Mouse (Mus musculus) ES-E14 (cell line): ENCODE measurements at regions not wholly inside any gene's neighbourhood (a gene's known extent, or its start where the extent isn't known, plus 50 kb on each side); places are given as distances from the start of the nearest gene placed in this dataset.

Experiments
- DNase-seq: peaks from one replicate; pipeline ENCODE4 v3.0.0-alpha.2; 2013; ENCODE audit warnings: low read depth, low spot score
- H3K27ac ChIP-seq: 2 replicates; pipeline ENCODE4 v1.5.1; 2012; ENCODE audit warnings: low read depth, mild to moderate bottlenecking, low read length, moderate library complexity, mixed read lengths; ENCODE audit not compliant: poor library complexity, insufficient read depth, severe bottlenecking
- H3K36me3 ChIP-seq: 2 replicates; pipeline ENCODE4 v1.6.1; 2012; ENCODE audit warnings: mild to moderate bottlenecking, low read length, moderate library complexity, mixed read lengths; ENCODE audit not compliant: control insufficient read depth, poor library complexity, insufficient read depth, severe bottlenecking
- H3K4me1 ChIP-seq, 2 experiments: fragments of 150-350 bp in 1 of 2; sonication (generic) in 1 of 2; 2 replicates each; pipeline ENCODE4 v1.6.1; 2012; ENCODE audit warnings: low read length in 2 of 2, mild to moderate bottlenecking in 1 of 2, mixed read lengths in 1 of 2; ENCODE audit not compliant: control insufficient read depth in 2 of 2, insufficient read depth in 2 of 2, poor library complexity in 1 of 2
- H3K4me3 ChIP-seq, 2 experiments: fragments of 150-350 bp in 1 of 2; sonication (generic) in 1 of 2; 2 replicates each; pipeline ENCODE4 v1.5.1; 2012; ENCODE audit warnings: low read length in 2 of 2, low read depth in 1 of 2, mild to moderate bottlenecking in 1 of 2, mixed read lengths in 1 of 2; ENCODE audit not compliant: insufficient read depth in 1 of 2, poor library complexity in 1 of 2, severe bottlenecking in 1 of 2
- H3K9ac ChIP-seq: 2 replicates; pipeline ENCODE4 v1.6.1; 2012; ENCODE audit warnings: low read depth, mild to moderate bottlenecking, low read length, mixed read lengths; ENCODE audit not compliant: poor library complexity, insufficient read depth, severe bottlenecking
- H3K9me3 ChIP-seq: fragments of 150-350 bp; sonication (generic); 2 replicates; pipeline ENCODE4 v1.6.1; 2012; ENCODE audit warnings: low read depth, mild to moderate bottlenecking, low read length; ENCODE audit not compliant: control insufficient read depth, insufficient read depth
- CHD2 ChIP-seq: IDR thresholded peaks from 2 replicates; pipeline ENCODE4 v1.6.1; 2014; ENCODE audit warnings: mild to moderate bottlenecking, low read depth, low read length, inconsistent platforms
- HCFC1 ChIP-seq: IDR thresholded peaks from 2 replicates; pipeline ENCODE4 v1.6.1; 2012; ENCODE audit warnings: low read length, inconsistent platforms, borderline replicate concordance; ENCODE audit not compliant: insufficient read depth
- MAFK ChIP-seq: IDR thresholded peaks from 2 replicates; pipeline ENCODE4 v1.6.1; 2014; ENCODE audit warnings: mild to moderate bottlenecking, low read depth, low read length, inconsistent platforms; ENCODE audit not compliant: insufficient read depth
- ZC3H11A ChIP-seq: IDR thresholded peaks from 2 replicates; pipeline ENCODE4 v1.6.1; 2012; ENCODE audit warnings: low read depth, mild to moderate bottlenecking, inconsistent platforms, low read length, borderline replicate concordance
- ZNF384 ChIP-seq: IDR thresholded peaks from 2 replicates; pipeline ENCODE4 v1.6.1; 2012; ENCODE audit warnings: low read depth, low read length, inconsistent platforms
- in situ Hi-C, 2 experiments: fragments of 600-800 bp; cut with MboI; formaldehyde crosslinking; loops; one replicate each; pipeline ENCODE4 v1.15.1; 2025; ENCODE audit warnings: low sequenced_read_pairs in 2 of 2, inconsistent platforms in 1 of 2; ENCODE audit not compliant: unreplicated experiment in 2 of 2

DNA sequence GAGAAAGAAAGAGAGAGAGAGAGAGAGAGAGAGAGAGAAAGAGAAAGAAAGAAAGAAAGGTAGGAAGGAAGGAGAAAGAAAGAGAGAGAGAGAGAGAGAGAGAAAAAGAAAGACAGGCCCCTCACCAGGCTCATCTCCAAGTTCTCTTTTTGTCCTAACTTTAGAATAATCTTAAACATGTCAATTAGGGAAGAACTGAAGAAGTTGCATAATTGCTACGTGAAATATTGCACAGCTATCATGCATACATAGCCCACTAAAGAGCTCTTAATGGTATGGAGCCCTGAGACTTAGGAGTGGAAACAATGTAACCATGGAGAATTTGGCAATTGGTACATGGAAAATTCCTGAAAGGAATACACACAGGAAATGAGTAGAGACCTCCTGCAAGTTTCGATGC lies 111.9 kb upstream of the Efna5 start:
- Histone ChIP-seq H3K9me3 (no peaks in the 10 kb centered on the region), H3K4me1 (no peaks in the 10 kb centered on the region), H3K36me3 (no peaks in the 10 kb centered on the region), H3K27ac (no peak overlapping the region), H3K9ac (no peak overlapping the region), H3K4me3 (no peak overlapping the region)
- no peak for TF ChIP-seq CHD2
- no peak for TF ChIP-seq ZC3H11A
- TF ChIP-seq HCFC1: no peak
- in situ Hi-C loops: no loop called here
- DNase-seq: no peak

GRCm38 (mm10) chr17:62986304-62986703 lies 105.2 kb upstream of the Efna5 start:
- no peak for DNase-seq
- Histone ChIP-seq H3K4me3 (no peak overlapping the region), H3K36me3 (no peaks in the 10 kb centered on the region), H3K9ac (no peak overlapping the region), H3K27ac (no peak overlapping the region), H3K9me3 (no peaks in the 10 kb centered on the region), H3K4me1 (no peaks in the 10 kb centered on the region)
- in situ Hi-C loops: no loop called here
- no peak for TF ChIP-seq HCFC1
- TF ChIP-seq ZNF384: no peak
- no peak for TF ChIP-seq ZC3H11A
- no peak for TF ChIP-seq CHD2
- no peak for TF ChIP-seq MAFK

DNA sequence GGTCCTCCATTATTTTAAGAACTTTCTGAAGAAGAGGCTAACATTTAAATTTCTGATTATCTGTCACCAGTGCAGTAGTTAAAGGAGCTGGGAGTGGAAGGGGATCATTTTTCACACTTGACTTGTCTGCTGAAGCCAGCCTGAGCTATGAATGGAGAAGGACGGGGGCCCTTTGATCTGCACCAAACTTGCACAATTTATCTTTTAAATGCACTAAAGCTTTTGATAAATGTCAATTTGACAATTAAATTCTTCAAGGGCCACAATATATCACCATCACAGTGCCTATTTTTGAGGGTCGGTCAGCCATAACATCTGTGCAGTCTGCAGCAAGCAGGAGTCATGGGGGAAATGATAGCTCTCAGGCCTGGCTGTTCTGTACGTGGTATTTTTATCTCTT lies 99.2 kb upstream of the Efna5 start:
- Histone ChIP-seq H3K27ac (no peak overlapping the region), H3K36me3 (no peaks in the 10 kb centered on the region), H3K9me3 (no peaks in the 10 kb centered on the region), H3K4me1 (no peaks in the 10 kb centered on the region), H3K4me3 (no peak overlapping the region), H3K9ac (no peak overlapping the region)
- no peak for TF ChIP-seq HCFC1
- no peak for TF ChIP-seq CHD2
- in situ Hi-C loops: no loop called here
- DNase-seq: no peak

GRCm38 (mm10) chr17:62977561-62977960 lies 96.4 kb upstream of the Efna5 start:
- H3K36me3 ChIP-seq: no peaks in the 10 kb centered on the region
- H3K27ac ChIP-seq: no peak overlapping the region
- no peak overlapping the region for H3K9ac ChIP-seq
- no peak overlapping the region for H3K4me3 ChIP-seq
- in situ Hi-C loops: no loop called here
- DNase-seq: no peak
- H3K4me1 ChIP-seq: no peaks in the 10 kb centered on the region
- TF ChIP-seq MAFK (no peak), ZC3H11A (no peak), HCFC1 (no peak), ZNF384 (no peak)
- no peaks in the 10 kb centered on the region for H3K9me3 ChIP-seq

GRCm38 (mm10) chr17:62977136-62977535 lies 96.0 kb upstream of the Efna5 start:
- Histone ChIP-seq H3K36me3 (no peaks in the 10 kb centered on the region), H3K27ac (no peak overlapping the region), H3K4me3 (no peak overlapping the region), H3K4me1 (no peaks in the 10 kb centered on the region), H3K9me3 (no peaks in the 10 kb centered on the region), H3K9ac (no peak overlapping the region)
- in situ Hi-C loops: no loop called here
- TF ChIP-seq HCFC1 (no peak), ZC3H11A (no peak), ZNF384 (no peak), CHD2 (no peak), MAFK (no peak)
- no peak for DNase-seq
